Mouse (Mus musculus) right cerebral cortex, postnatal 4 days (tissue): ENCODE measurements around the gene Slit3.
A peak's percentile ranks its signal among the peaks of the same experiment; 100 is the strongest.

Source experiments
- DNase-seq: peaks from one replicate; pipeline ENCODE4 v3.0.0-alpha.2; 2022

The Slit3 gene

GRCm38 (mm10) chr11:35365510-35365931, 244.5 kb downstream of the Slit3 start:
- DNase-seq: no peak

GRCm38 (mm10) chr11:35366611-35367010, 245.6 kb downstream of the Slit3 start:
- no peak for DNase-seq

- DNase-seq: no peak
Measured at GRCm38 (mm10) chr11:35367248-35367647, 246.2 kb downstream of the Slit3 start.

- no peak for DNase-seq
Measured at GRCm38 (mm10) chr11:35369964-35370363, 248.9 kb downstream of the Slit3 start.

- no peak for DNase-seq
Measured at GRCm38 (mm10) chr11:35370705-35371104, 249.7 kb downstream of the Slit3 start.

- DNase-seq: no peak
Measured at GRCm38 (mm10) chr11:35372410-35372809, 251.4 kb downstream of the Slit3 start.

GRCm38 (mm10) chr11:35375072-35375471, 254.0 kb downstream of the Slit3 start:
- no peak for DNase-seq

- no peak for DNase-seq
Measured at GRCm38 (mm10) chr11:35378802-35379201, 257.8 kb downstream of the Slit3 start.

- DNase-seq: no peak
Measured at GRCm38 (mm10) chr11:35379407-35379806, 258.4 kb downstream of the Slit3 start.

GRCm38 (mm10) chr11:35380766-35381165, 259.7 kb downstream of the Slit3 start:
- no peak for DNase-seq

- DNase-seq: no peak
Measured at GRCm38 (mm10) chr11:35385444-35385843, 264.4 kb downstream of the Slit3 start.

GRCm38 (mm10) chr11:35387826-35388225, 266.8 kb downstream of the Slit3 start:
- no peak for DNase-seq

- DNase-seq: peak; percentile 22
Measured at GRCm38 (mm10) chr11:35388471-35388870, 267.4 kb downstream of the Slit3 start.

GRCm38 (mm10) chr11:35389341-35389740, 268.3 kb downstream of the Slit3 start:
- DNase-seq: no peak

- no peak for DNase-seq
Measured at GRCm38 (mm10) chr11:35389780-35390435, 268.9 kb downstream of the Slit3 start.

- DNase-seq: no peak
Measured at GRCm38 (mm10) chr11:35393815-35394214, 272.8 kb downstream of the Slit3 start.

GRCm38 (mm10) chr11:35395376-35395775, 274.4 kb downstream of the Slit3 start:
- DNase-seq: no peak

GRCm38 (mm10) chr11:35398353-35398752, 277.3 kb downstream of the Slit3 start:
- no peak for DNase-seq

GRCm38 (mm10) chr11:35403516-35403915, 282.5 kb downstream of the Slit3 start:
- DNase-seq: no peak

- no peak for DNase-seq
Measured at GRCm38 (mm10) chr11:35406045-35406444, 285.0 kb downstream of the Slit3 start.

- no peak for DNase-seq
Measured at GRCm38 (mm10) chr11:35406522-35406921, 285.5 kb downstream of the Slit3 start.

GRCm38 (mm10) chr11:35407341-35408154, 286.5 kb downstream of the Slit3 start:
- peak; percentile 66 for DNase-seq

- no peak for DNase-seq
Measured at GRCm38 (mm10) chr11:35410431-35410830, 289.4 kb downstream of the Slit3 start.

- no peak for DNase-seq
Measured at GRCm38 (mm10) chr11:35415768-35416401, 294.9 kb downstream of the Slit3 start.
